Mouse (Mus musculus) urinary bladder, postnatal 10 days (tissue): Measurements from ENCODE around the gene Ccni.

Source experiments
- DNase-seq: peaks from one replicate; pipeline ENCODE4 v3.0.0; 2022; ENCODE audit warnings: low spot score

Gene Ccni

GRCm38 (mm10) chr5:93135368-93136107 is 70.8 kb downstream of the Ccni start:
- no peak for DNase-seq

- DNase-seq = no peak
Measured at GRCm38 (mm10) chr5:93133445-93134244, 72.7 kb downstream of the Ccni start.
